Mouse (Mus musculus): ENCODE measurements around the gene Nod2. TPM values are rescaled to one million over a fixed set of nuclear protein-coding genes. Genes with fewer than 3 reads are reported as not detected.

Nod2 gene
- polyA plus RNA-seq, 1 experiment from 2014 or later: 0.21 TPM

- ATAC-seq (ENCODE audit: borderline replicate concordance, extremely low read depth, low FRiP score, low TSS enrichment): no peak
- H3K4me2 ChIP-seq: no peak overlapping the region
- H3K4me3 ChIP-seq: no peak overlapping the region
- H3K27me3 ChIP-seq: peaks cover 6% of the 10 kb centered on the region; the same call in 1 of the 2 replicates
- 63% methylated on average over 3 of the region's 3 CpGs for WGBS
- no peak overlapping the region for H3K27ac ChIP-seq
- no peaks in the 10 kb centered on the region for H3K9me3 ChIP-seq
- H3K36me3 ChIP-seq: no peaks in the 10 kb centered on the region
- H3K4me1 ChIP-seq: peaks cover 6% of the 10 kb centered on the region; the same call in 1 of the 2 replicates
- no peak overlapping the region for H3K9ac ChIP-seq
Measured at GRCm38 (mm10) chr8:88619513-88619912, 27.6 kb upstream of the Nod2 start.

- no peak overlapping the region for H3K4me2 ChIP-seq
- WGBS: 45% methylated on average over 5 of the region's 5 CpGs
- H3K4me1 ChIP-seq: peaks cover 6% of the 10 kb centered on the region; the same call in 1 of the 2 replicates
- H3K27ac ChIP-seq: no peak overlapping the region
- no peak overlapping the region for H3K9ac ChIP-seq
- no peak for ATAC-seq (ENCODE audit: borderline replicate concordance, extremely low read depth, low FRiP score, low TSS enrichment)
- H3K4me3 ChIP-seq: no peak overlapping the region
- H3K27me3 ChIP-seq: peaks cover 11% of the 10 kb centered on the region
- H3K36me3 ChIP-seq: no peaks in the 10 kb centered on the region
- H3K9me3 ChIP-seq: no peaks in the 10 kb centered on the region
Measured at GRCm38 (mm10) chr8:88620931-88621330, 26.2 kb upstream of the Nod2 start.

- 0% methylated on average over 8 of the region's 8 CpGs for WGBS
- Histone ChIP-seq H3K9ac (no peak overlapping the region), H3K4me1 (peaks cover 6% of the 10 kb centered on the region; the same call in 1 of the 2 replicates), H3K27me3 (peaks cover 16% of the 10 kb centered on the region), H3K27ac (no peak overlapping the region), H3K9me3 (no peaks in the 10 kb centered on the region), H3K4me3 (no peak overlapping the region), H3K36me3 (no peaks in the 10 kb centered on the region), H3K4me2 (no peak overlapping the region)
- ATAC-seq (ENCODE audit: borderline replicate concordance, extremely low read depth, low FRiP score, low TSS enrichment): no peak
Measured at GRCm38 (mm10) chr8:88621408-88621807, 25.7 kb upstream of the Nod2 start.

DNA sequence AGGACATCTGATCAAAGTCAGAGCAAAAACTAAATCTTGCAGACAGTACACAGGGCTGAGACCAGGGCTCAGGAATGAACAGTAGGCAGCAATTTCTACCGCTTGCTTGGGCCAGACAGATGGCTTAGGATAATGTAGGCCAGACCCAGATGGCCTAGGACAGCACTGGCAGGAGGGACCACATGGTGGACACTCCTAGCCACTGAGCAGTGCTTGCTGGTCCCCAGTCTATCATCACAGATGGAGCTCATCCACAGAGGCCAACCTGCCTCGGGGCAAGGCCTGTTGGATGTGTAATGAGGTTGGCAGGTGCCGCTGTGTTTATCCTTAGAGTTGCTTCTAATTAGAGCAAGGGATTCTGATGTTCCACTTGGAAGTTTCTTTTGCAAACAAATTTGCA lies 23.8 kb upstream of the Nod2 start:
- no peak overlapping the region for H3K4me2 ChIP-seq
- WGBS: 74% methylated on average over 3 of the region's 3 CpGs
- H3K36me3 ChIP-seq: no peaks in the 10 kb centered on the region
- H3K9me3 ChIP-seq: no peaks in the 10 kb centered on the region
- H3K27ac ChIP-seq: no peak overlapping the region
- ATAC-seq (ENCODE audit: borderline replicate concordance, extremely low read depth, low FRiP score, low TSS enrichment): no peak
- H3K27me3 ChIP-seq: peaks cover 29% of the 10 kb centered on the region
- no peak overlapping the region for H3K4me3 ChIP-seq
- H3K4me1 ChIP-seq: peaks cover 18% of the 10 kb centered on the region
- no peak overlapping the region for H3K9ac ChIP-seq

DNA sequence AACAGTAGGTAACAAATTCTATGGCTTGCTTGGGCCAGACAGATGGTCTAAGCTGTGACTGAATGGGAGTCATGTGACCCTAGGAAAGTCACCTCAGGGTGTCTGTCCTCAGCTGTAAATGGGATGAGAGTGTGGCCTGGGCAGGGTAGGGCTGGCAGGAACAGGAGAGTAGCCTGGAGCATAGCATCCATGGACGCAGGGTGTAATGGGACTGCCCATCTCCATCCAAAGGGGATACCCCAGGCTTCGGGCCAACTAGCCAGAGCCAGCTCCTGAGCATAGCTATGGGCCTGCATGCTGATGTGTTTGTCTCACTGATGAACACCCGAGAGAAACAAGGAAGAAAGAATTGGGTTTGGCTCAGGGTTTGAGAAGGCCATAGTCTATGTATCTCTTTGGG lies 22.8 kb upstream of the Nod2 start:
- no peak overlapping the region for H3K4me2 ChIP-seq
- H3K27me3 ChIP-seq: peaks cover 38% of the 10 kb centered on the region
- H3K9me3 ChIP-seq: no peaks in the 10 kb centered on the region
- no peaks in the 10 kb centered on the region for H3K36me3 ChIP-seq
- peaks cover 19% of the 10 kb centered on the region for H3K4me1 ChIP-seq
- 76% methylated on average over 3 of the region's 3 CpGs for WGBS
- no peak overlapping the region for H3K27ac ChIP-seq
- no peak for ATAC-seq (ENCODE audit: borderline replicate concordance, extremely low read depth, low FRiP score, low TSS enrichment)
- no peak overlapping the region for H3K4me3 ChIP-seq
- H3K9ac ChIP-seq: no peak overlapping the region

DNA sequence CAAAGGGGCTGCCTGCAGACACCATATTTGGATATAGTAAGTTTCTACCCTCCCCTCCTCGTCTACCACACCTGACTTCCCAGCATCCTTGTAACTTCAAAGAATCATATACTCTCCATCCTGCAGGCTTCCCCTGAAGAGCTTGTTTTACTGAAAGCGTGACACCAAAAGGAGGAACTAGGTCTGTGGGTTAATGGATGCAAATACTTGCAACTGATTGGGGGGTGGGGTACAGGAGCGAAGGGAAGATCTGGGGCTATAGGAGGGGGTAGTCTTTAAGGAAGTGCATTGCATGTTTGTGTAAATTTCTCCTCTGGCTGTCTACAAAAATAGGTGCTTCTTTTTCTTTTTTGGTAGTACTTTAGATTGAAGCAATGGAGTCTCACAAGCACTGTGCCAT lies 20.7 kb upstream of the Nod2 start:
- ATAC-seq (ENCODE audit: borderline replicate concordance, extremely low read depth, low FRiP score, low TSS enrichment): no peak
- H3K4me3 ChIP-seq: no peak overlapping the region
- no peak overlapping the region for H3K4me2 ChIP-seq
- H3K27ac ChIP-seq: no peak overlapping the region
- H3K36me3 ChIP-seq: no peaks in the 10 kb centered on the region
- H3K4me1 ChIP-seq: peaks cover 13% of the 10 kb centered on the region; the same call in 1 of the 2 replicates
- 61% methylated on average over 3 of the region's 3 CpGs for WGBS
- H3K9ac ChIP-seq: no peak overlapping the region
- H3K27me3 ChIP-seq: peaks cover 38% of the 10 kb centered on the region
- H3K9me3 ChIP-seq: no peaks in the 10 kb centered on the region

- peaks cover 37% of the 10 kb centered on the region for H3K27me3 ChIP-seq
- ATAC-seq (ENCODE audit: borderline replicate concordance, extremely low read depth, low FRiP score, low TSS enrichment): no peak; the same call in 1 of the 2 replicates
- peak overlapping the region; percentile 45 for H3K9ac ChIP-seq
- H3K36me3 ChIP-seq: no peaks in the 10 kb centered on the region
- peak overlapping the region; percentile 83 for H3K4me2 ChIP-seq
- no peak overlapping the region for H3K27ac ChIP-seq
- H3K4me1 ChIP-seq: peaks cover 13% of the 10 kb centered on the region; the same call in 1 of the 2 replicates
- WGBS: 11% methylated on average over 19 of the region's 19 CpGs
- no peaks in the 10 kb centered on the region for H3K9me3 ChIP-seq
- peak overlapping the region; percentile 51 for H3K4me3 ChIP-seq
Measured at GRCm38 (mm10) chr8:88626940-88627264, 20.2 kb upstream of the Nod2 start.

DNA sequence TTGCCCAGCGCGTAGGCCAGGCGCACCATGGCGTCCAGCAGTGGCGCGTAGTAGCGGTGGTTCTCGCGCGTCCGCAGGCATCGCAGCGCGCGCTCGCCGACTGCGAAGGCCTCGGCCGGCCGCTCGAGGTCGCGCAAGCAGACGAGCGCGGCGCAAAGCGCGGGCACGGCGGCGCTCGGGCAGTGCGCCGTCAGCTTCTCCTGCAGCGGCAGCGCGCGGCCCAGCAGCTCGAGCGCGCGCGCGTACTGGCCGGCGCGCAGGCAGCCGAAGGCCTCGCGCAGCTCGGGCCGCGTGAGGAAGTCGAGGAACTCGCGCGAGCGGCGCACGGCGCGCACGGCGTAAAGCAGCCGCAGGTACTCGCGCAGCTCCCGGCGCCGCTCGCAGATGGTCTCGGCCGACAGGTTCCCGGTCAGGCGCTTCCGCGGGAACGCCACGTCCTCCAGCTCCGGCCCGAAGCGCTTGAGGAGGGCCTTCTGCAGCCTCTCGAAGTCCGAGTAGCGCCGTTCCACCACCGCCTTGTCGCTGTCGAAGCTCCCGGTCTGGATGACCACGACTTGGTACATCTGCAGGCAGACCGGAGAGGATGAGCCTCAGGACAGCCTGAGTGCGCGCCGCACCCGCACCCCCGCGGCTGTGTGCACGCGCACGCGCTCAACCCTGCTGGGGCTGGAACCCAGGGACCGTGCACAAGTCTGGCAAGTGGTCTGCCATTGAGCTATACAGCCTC lies 19.7 kb upstream of the Nod2 start:
- Histone ChIP-seq H3K27ac (no peak overlapping the region), H3K27me3 (peaks cover 32% of the 10 kb centered on the region), H3K4me2 (peak overlapping the region; percentile 83), H3K9me3 (no peaks in the 10 kb centered on the region), H3K9ac (peak overlapping the region; percentile 45), H3K36me3 (no peaks in the 10 kb centered on the region), H3K4me1 (peaks cover 13% of the 10 kb centered on the region; the same call in 1 of the 2 replicates), H3K4me3 (peak overlapping the region; percentile 51)
- WGBS: under 1% methylated on average over 97 of the region's 105 CpGs
- ATAC-seq (ENCODE audit: borderline replicate concordance, extremely low read depth, low FRiP score, low TSS enrichment): peak; percentile 77

DNA sequence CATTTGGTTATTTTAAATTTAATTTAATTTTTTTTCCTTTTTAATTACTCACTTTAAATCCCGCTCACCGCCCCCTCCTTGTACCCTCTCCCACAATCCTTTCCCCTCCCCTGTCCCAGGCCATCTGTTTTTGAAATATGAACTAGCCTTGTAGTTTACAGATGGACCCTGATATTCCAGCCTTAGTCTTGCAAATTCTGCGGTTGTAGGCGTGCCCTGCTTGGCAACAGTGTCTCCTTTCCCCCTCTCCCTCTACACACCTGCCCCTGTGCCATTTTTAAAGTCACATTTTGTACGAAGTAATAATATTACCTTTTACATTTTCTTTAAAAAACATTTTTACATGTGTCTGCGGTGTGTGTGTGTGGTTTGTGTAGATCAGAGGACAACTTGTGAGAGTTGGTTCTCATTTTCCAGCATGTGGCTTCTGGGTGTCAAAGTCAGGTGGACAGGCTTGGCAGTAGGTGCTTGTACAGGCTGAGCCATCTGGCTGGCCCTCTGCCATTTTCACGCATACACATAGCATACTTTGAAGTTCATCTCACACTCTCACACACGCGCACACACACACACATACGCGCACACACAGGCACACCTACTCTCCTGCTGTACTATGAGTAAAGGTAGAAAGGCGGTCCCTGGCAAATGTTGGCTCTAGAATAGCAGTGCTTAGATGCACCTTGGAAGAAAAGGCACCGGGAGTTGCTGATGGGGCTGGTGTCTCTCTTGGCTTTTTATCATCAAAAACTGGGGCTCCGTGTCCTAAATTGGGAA lies 18.9 kb upstream of the Nod2 start:
- peak overlapping the region; percentile 83 for H3K4me2 ChIP-seq
- peak overlapping the region; percentile 51 for H3K4me3 ChIP-seq
- H3K27me3 ChIP-seq: peaks cover 32% of the 10 kb centered on the region
- no peak overlapping the region for H3K27ac ChIP-seq
- H3K9ac ChIP-seq: peak overlapping the region; percentile 45
- peaks cover 13% of the 10 kb centered on the region; the same call in 1 of the 2 replicates for H3K4me1 ChIP-seq
- no peaks in the 10 kb centered on the region for H3K9me3 ChIP-seq
- H3K36me3 ChIP-seq: no peaks in the 10 kb centered on the region
- ATAC-seq (ENCODE audit: borderline replicate concordance, extremely low read depth, low FRiP score, low TSS enrichment): peak; percentile 13; the same call in 1 of the 2 replicates
- WGBS: 61% methylated on average over 14 of the region's 14 CpGs

DNA sequence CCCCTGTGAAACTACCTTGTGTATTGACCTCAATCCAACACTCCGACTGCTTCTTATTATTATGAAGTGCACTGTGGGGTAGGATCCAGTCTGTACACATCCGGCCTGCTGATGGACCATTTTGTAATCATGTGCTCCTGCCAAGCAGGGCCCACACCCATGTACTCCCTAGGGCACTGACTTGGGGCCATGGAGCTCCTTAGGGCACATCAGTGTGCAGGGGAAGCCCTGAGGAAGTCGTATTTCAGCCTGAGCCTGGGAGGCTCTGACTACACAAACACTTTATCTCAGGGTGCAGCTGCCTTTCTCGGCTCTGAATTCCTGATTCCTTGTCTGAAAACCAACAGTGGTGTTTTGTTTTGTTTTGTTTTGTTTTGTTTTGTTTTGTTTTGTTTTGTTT lies 16.9 kb upstream of the Nod2 start:
- H3K9ac ChIP-seq: no peak overlapping the region
- no peaks in the 10 kb centered on the region for H3K9me3 ChIP-seq
- no peak overlapping the region for H3K4me3 ChIP-seq
- H3K4me1 ChIP-seq: peaks cover 13% of the 10 kb centered on the region; the same call in 1 of the 2 replicates
- 63% methylated on average over 4 of the region's 4 CpGs for WGBS
- peaks cover 32% of the 10 kb centered on the region for H3K27me3 ChIP-seq
- no peak overlapping the region for H3K4me2 ChIP-seq
- H3K27ac ChIP-seq: no peak overlapping the region
- no peak for ATAC-seq (ENCODE audit: borderline replicate concordance, extremely low read depth, low FRiP score, low TSS enrichment)
- no peaks in the 10 kb centered on the region for H3K36me3 ChIP-seq

GRCm38 (mm10) chr8:88631081-88631480 lies 16.0 kb upstream of the Nod2 start:
- Histone ChIP-seq H3K4me1 (peaks cover 13% of the 10 kb centered on the region; the same call in 1 of the 2 replicates), H3K36me3 (no peaks in the 10 kb centered on the region), H3K9ac (no peak overlapping the region), H3K4me2 (no peak overlapping the region), H3K27me3 (peaks cover 26% of the 10 kb centered on the region), H3K9me3 (no peaks in the 10 kb centered on the region), H3K4me3 (no peak overlapping the region), H3K27ac (no peak overlapping the region)
- no peak for ATAC-seq (ENCODE audit: borderline replicate concordance, extremely low read depth, low FRiP score, low TSS enrichment)

GRCm38 (mm10) chr8:88633343-88633765 lies 13.8 kb upstream of the Nod2 start:
- H3K36me3 ChIP-seq: no peaks in the 10 kb centered on the region
- peak; percentile 59; the same call in 1 of the 2 replicates for ATAC-seq (ENCODE audit: borderline replicate concordance, extremely low read depth, low FRiP score, low TSS enrichment)
- no peak overlapping the region for H3K27ac ChIP-seq
- H3K4me1 ChIP-seq: peaks cover 2% of the 10 kb centered on the region; the same call in 1 of the 2 replicates
- peaks cover 9% of the 10 kb centered on the region for H3K27me3 ChIP-seq
- WGBS: 68% methylated on average over 7 of the region's 7 CpGs
- no peak overlapping the region for H3K4me3 ChIP-seq
- H3K4me2 ChIP-seq: no peak overlapping the region
- no peaks in the 10 kb centered on the region for H3K9me3 ChIP-seq
- H3K9ac ChIP-seq: no peak overlapping the region
